Mouse (Mus musculus) megakaryocyte, embryonic 14.5 days (primary cell): ENCODE data around the gene Svopl.

Experiments
- FLI1 ChIP-seq: IDR thresholded peaks from 2 replicates; pipeline ENCODE4 v1.6.1; 2012; ENCODE audit warnings: low read length, inconsistent platforms, mixed read lengths
- GATA1 ChIP-seq: IDR thresholded peaks from 3 replicates; pipeline ENCODE4 v1.6.1; 2012; ENCODE audit warnings: mixed read lengths, low read length, inconsistent platforms, borderline replicate concordance

GRCm38 (mm10) chr6:38081727-38082341, 35.0 kb upstream of the Svopl start:
- TF ChIP-seq FLI1 (no peak), GATA1 (no peak)
